Mouse (Mus musculus): ENCODE data around the gene Acp4.
"Not testable (repeated sequence)": the region's sequence is repeated elsewhere in the genome, so short reads cannot be mapped to it uniquely, and the experiment has no call there.

The Acp4 gene

GRCm38 (mm10) chr7:44257278-44257677 is at the start of gene Acp4:
Gene Acp4, minus strand, starts transcription at chr7:44257378.
- no peak for DNase-seq (ENCODE audit: low spot score)

DNA sequence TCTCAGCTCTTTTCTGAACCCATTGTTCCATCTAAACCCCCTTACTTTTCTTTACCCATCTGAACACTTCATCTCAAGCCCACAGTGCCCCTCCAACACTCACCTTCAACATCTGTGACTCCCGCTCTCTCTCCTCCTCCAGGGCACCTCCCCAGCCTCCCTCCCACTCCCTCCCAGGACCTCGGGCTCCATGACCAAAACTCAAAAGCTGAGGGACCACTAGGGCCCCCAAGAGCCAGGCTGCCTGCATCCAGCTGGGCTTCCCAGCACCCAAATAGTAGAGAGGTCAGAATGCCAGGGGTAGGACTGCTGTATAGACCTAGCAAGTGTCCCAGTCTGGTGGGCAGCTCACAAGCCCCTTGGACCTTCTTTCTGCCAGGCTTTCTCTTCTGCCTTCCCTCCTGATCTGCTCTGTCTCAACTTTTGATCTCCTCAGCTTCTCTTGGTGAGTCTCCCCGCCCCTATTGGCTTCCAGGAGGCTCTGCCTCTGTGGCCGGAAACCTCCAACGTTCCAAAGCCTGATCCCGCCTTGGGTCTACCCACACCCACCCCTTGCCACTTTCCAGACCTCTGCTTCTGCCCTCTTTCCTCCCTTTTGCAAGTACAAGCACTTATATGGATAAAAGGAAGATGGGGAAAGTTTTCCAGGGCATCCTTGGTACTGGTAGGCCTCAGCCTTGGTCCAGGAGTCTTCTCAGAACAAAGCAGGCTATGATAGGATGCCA is 49.5 kb upstream of the Acp4 start, which contains the start of gene Clec11a:
Gene Clec11a (minus strand): TSS at position 387 of the 725 bp plus-strand sequence.
- DNase-seq (ENCODE audit: low spot score): no peak

- no peak for DNase-seq (ENCODE audit: low spot score)
Measured at GRCm38 (mm10) chr7:44305686-44306085, 48.5 kb upstream of the Acp4 start.

DNA sequence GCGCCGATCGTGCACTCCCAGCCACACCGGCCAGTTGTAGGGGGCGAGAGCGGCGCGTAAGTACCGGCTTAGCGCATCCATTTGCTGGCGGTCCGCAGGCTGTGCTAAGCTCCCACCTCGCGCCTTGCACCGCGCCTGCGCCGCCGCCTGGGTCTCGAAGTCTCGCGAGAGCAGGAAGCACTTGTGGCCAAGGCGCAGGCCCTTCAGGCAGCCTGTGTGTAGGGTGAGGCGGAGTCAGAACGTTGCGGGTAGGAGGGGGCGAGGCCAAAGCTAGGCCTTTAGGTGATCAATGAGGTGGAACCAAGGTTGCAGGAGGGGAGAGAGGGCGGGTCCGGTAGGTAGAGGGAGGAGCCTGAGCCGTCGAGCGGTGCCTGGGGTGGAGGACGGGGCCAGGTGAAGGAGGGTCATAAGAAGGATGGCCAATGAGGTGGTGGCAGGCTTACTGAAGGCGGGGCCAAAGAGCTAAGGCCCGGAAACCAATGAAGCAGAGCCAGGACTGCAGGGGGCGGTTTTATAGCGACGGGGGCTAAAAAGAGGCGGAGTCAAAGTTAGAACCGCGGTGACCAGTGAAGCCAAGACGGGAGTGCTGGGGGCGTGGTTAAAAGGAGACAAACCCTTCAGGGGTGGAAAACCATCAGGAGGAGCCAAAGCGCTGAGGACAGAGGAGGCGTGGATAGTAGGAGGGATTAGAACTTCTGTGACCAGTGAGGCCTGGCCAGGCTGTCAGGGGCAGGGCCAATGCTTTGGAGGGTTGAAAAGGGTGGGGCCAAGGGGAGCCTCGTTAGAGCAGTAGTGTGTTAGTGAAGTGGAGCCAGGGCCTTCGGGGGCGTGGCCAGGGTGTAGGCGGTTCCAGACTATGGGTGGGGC is 47.8 kb upstream of the Acp4 start:
- DNase-seq (ENCODE audit: low spot score): peak; percentile 97

DNA sequence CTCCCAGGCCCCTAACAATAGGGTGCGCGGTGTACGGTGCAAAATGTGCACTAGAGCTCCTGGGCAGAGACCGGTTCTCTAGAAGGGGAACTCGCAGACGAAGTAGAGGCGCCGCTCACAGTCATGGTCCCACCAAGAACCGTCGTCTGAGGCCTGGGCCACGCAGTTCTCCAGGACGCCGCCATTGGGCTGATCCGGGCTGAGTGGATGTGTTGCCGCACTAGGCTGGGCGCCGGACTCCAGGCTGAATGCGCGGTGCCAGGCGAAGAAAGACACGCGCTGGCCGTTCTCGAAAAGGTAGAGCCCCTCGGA is 47.2 kb upstream of the Acp4 start:
- DNase-seq (ENCODE audit: low spot score): no peak

DNA sequence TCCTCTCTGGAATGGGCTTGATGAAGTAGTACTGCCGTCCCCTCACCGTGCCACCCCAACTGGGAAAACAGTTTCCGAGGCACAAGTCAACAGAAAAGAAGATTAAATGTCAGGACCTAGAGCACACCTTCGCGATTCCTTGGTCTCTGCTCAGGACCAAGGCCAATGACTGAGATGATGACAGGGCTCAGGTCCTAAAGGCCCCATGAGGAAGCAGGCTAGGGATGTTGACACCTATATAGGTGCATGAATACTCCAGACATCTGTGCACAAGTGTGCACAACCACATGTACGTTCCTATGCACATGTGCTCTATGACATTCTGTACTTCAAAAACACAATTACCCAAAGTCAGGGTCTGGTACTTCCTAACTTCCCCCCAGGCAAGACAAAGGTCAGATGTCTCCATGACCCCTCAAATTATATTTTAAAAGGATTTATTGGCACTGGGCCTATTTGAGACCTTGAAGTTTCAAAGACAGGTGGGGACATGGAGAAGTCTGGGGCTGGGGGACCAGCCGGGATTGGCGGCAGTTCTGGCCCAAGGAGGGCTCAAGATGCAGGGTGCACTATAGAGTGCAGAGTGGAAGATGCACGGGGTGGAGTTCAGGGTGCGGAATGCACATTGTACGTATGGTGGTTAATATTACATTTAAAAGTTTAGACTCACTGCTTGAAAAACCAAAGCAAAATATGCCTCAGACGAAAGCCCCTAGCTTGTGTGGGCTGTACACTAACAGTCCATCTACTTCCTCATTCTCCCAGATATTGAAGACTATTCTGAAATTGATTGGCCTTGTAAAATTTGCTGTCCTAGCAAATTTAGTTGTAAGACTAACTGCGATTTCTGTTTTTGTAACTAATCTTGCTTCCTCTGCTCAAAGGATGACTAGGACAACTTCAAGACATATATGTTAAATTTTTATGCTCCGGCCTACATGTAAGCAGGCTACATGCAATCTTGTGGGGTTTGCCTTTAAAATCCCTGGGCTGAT is 46.5 kb upstream of the Acp4 start:
- DNase-seq (ENCODE audit: low spot score): no peak

- DNase-seq (ENCODE audit: low spot score): not testable (repeated sequence)
Measured at GRCm38 (mm10) chr7:44297501-44297900, 40.3 kb upstream of the Acp4 start.

DNA sequence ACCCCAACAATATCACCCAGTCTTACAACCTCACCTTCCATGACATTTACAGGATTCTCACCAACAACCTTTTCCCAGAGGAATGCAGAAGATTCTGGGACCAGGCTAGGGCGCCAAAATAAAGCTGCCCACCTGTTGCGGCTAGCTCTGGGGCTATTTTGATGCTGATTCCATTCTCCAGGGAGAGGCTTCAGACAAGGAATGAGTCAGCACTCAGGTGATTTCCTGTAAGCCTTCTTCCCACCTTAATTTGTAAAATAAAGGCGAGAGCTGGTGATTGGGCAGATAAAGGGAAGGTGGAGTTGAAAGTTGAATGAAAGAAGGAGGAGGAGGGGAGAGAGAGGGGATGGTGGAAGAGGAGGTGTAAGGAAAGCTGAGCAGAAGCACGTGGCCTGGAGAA is 34.2 kb upstream of the Acp4 start:
- no peak for DNase-seq (ENCODE audit: low spot score)

DNA sequence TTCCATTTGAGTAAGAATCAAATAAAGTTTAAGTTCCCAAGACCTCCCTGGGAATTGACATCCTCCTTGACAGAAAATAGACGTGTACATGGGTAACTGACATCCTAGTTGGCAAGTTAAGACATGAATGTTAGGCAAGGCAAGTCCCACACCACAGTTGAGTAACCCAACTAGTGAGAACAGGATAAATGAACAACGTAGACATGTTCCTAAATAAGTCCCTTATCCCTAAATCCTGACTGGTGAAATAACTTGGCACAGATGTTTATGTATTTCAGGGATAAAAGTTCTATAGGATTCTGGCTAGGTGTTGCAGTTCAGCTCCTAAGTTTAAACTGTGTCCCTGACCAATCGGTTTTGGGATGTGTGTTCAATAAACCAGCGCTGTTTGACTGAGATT is 33.8 kb upstream of the Acp4 start:
- no peak for DNase-seq (ENCODE audit: low spot score)

DNA sequence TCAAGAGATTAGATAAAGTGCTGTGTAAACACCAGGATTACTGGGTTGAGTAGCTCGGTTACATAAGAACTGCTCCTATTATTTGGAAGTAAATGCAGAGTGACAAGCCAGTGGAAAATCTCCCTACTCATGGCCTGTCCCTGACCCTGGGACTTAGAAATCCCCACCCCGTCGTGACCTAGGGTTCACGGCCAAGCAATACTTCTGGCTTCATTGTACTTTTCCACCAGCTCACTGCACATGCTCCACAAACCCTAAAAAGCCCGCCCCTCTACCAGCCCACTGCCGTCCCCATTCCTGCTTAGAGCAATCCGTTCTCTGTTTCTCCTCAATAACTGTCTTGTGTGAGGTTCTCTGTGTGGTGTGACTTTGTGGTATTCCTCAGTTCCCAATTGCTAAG is 30.6 kb upstream of the Acp4 start:
- no peak for DNase-seq (ENCODE audit: low spot score)

DNA sequence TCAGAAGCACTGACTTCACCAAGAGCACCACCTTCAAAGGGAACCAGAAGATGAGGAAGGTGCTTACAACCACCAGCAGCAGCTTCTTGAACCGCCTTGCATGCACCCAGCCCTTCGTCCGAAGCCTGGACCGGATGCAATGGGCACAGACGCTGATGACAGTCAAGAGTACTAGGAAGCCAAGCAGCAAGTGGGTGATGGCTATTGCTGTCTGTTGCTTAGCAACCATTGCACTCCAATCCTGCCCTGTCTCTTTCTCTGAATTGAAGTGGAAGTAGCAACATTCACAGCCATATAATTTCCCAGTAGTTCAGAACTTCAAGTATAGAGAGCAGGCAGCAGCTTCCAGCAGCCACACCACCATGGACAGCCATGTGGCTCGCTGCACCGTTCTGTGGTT is 24.4 kb upstream of the Acp4 start:
- no peak for DNase-seq (ENCODE audit: low spot score)

DNA sequence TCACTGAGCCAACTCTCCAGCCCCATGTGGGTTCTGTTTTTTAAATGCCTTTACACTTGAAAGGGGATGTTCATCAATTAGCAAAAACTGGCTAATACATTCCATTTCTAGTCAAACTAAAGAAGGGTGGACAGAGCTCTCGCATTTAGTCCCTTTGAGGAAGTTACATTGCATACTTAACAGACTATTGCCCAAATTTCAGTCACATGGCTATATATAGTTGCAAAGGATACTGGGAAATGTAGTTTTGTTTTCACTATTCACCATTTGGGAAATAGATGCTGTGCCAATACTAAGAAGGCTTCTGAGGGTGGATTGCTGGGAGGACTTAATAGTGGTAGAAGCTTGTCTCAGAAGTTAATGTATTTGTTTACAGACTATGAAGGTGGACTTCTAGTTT is 23.8 kb upstream of the Acp4 start:
- no peak for DNase-seq (ENCODE audit: low spot score)

- DNase-seq (ENCODE audit: low spot score): no peak
Measured at GRCm38 (mm10) chr7:44277250-44277622, 20.1 kb upstream of the Acp4 start.

DNA sequence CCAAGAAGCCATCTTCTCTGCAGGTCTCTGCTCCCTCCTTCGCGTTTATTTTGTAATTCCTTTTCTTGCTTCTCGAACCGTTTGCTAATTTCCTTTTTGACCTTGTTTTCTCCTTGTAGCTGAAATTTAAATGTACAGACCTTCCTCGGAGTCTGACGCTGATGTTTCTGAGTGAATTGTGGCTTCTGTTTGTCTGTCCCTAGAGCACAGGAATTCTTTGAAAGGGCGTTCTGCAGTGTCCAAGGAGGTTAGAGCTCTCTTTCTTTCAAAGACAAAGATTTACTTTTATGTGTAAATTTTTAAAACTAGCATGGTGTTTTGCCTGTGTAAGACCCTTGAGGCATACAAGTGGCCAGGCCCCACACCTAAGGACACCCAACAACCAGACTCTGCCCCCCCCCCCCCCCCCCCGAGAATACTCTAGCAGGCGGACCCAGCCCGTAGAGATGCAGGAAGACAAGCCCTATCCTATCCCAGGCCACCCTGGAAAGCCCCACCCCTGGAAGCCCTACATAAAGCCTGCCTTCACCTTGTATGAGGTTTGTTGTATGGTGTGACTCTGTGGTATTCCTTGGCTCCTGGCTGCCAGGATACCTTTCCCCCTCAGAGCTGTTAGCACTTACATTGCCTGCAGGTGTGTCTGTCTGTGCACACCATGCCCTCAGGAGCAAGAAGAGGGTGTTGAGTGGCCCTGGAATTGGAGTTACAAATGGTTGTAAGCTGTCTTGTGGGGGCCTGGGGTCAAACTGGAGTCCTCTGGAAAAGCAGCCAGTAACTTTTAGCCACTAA is 19.5 kb upstream of the Acp4 start:
- no peak for DNase-seq (ENCODE audit: low spot score)

GRCm38 (mm10) chr7:44275546-44275945 is 18.4 kb upstream of the Acp4 start:
- DNase-seq (ENCODE audit: low spot score): no peak

- DNase-seq (ENCODE audit: low spot score): no peak
Measured at GRCm38 (mm10) chr7:44274096-44274495, 16.9 kb upstream of the Acp4 start.

GRCm38 (mm10) chr7:44273446-44273845 is 16.3 kb upstream of the Acp4 start:
- no peak for DNase-seq (ENCODE audit: low spot score)

GRCm38 (mm10) chr7:44272546-44272945 is 15.4 kb upstream of the Acp4 start:
- no peak for DNase-seq (ENCODE audit: low spot score)

DNA sequence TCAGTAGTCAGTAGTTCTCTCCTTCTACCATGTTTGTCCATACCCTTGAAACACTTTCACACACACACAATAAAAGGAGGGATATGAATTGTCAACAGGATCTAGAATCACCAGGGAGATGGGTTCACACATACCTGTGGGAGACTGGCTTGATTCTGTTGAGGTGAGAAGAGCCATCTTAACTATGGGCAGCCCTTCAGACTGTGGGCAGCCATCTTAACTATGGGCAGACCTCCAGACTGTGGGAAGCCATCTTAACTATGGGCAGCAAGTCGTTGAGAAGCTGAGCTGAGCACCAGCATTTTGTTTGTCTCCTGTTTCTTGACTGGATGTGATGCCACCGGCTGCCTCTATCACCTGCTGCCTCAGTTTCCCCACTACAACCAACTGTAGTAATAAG is 14.1 kb upstream of the Acp4 start:
- DNase-seq (ENCODE audit: low spot score): no peak

- DNase-seq (ENCODE audit: low spot score): no peak
Measured at GRCm38 (mm10) chr7:44269397-44269796, 12.2 kb upstream of the Acp4 start.

GRCm38 (mm10) chr7:44268117-44268516 is 10.9 kb upstream of the Acp4 start:
- DNase-seq (ENCODE audit: low spot score): no peak
